Mouse (Mus musculus): ENCODE data around the gene BB287469. TPM values are rescaled to one million over a fixed set of nuclear protein-coding genes. Genes with fewer than 3 reads are reported as not detected.
A peak's percentile ranks its signal among the peaks of the same experiment; 100 is the strongest.
"Not testable (repeated sequence)": the region's sequence is repeated elsewhere in the genome, so short reads cannot be mapped to it uniquely, and the experiment has no call there.

BB287469 gene
- total RNA-seq (2021), result not detected

GRCm38 (mm10) chr12:87816277-87816676 lies at the start of gene BB287469:
Gene BB287469 (plus strand): TSS chr12:87816577.
- DNase-seq (ENCODE audit: extremely low spot score in 1 of 2, low spot score in 2 of 2); intact Hi-C loops (cut with DNase I): not testable (repeated sequence)

GRCm38 (mm10) chr12:87775655-87776054 lies 40.7 kb upstream of the BB287469 start, which contains the start of gene Gm21319:
Gene Gm21319 (minus strand): TSS chr12:87775755.
- DNase-seq (ENCODE audit: extremely low spot score in 1 of 2, low spot score in 2 of 2); intact Hi-C loops (cut with DNase I): not testable (repeated sequence)

- intact Hi-C loops (cut with DNase I); DNase-seq (ENCODE audit: extremely low spot score in 1 of 2, low spot score in 2 of 2): not testable (repeated sequence)
These were observed 21.2 kb upstream of the BB287469 start, which contains the start of gene Gm21936 for GRCm38 (mm10) chr12:87795212-87795611. Gene Gm21936 (plus strand): TSS chr12:87795512.

- DNase-seq (ENCODE audit: extremely low spot score in 1 of 2, low spot score in 2 of 2); intact Hi-C loops (cut with DNase I): not testable (repeated sequence)
These were observed 18.4 kb upstream of the BB287469 start for GRCm38 (mm10) chr12:87797971-87798370.

GRCm38 (mm10) chr12:87842239-87842638 lies 25.9 kb downstream of the BB287469 start, which contains the start of gene Gm2001:
Gene Gm2001 (minus strand): TSS chr12:87842339.
- intact Hi-C loops (cut with DNase I); DNase-seq (ENCODE audit: extremely low spot score in 1 of 2, low spot score in 2 of 2): not testable (repeated sequence)

GRCm38 (mm10) chr12:87850657-87851056 lies 34.3 kb downstream of the BB287469 start:
- intact Hi-C loops (cut with DNase I); DNase-seq (ENCODE audit: extremely low spot score in 1 of 2, low spot score in 2 of 2): not testable (repeated sequence)

GRCm38 (mm10) chr12:87856067-87856466 lies 39.7 kb downstream of the BB287469 start:
- DNase-seq (ENCODE audit: extremely low spot score in 1 of 2, low spot score in 2 of 2); intact Hi-C loops (cut with DNase I): not testable (repeated sequence)

- DNase-seq (ENCODE audit: extremely low spot score in 1 of 2, low spot score in 2 of 2), result peak in 1 of 2 experiments; percentile 49
- intact Hi-C loops (cut with DNase I), result not testable (repeated sequence)
These were observed 45.6 kb downstream of the BB287469 start for GRCm38 (mm10) chr12:87861740-87862692.

- intact Hi-C loops (cut with DNase I), result not testable (repeated sequence)
- DNase-seq (ENCODE audit: extremely low spot score in 1 of 2, low spot score in 2 of 2), result peak in 1 of 2 experiments; percentile 19
These were observed 47.3 kb downstream of the BB287469 start for GRCm38 (mm10) chr12:87863638-87864037.

GRCm38 (mm10) chr12:87864048-87864447 lies 47.7 kb downstream of the BB287469 start:
- DNase-seq (ENCODE audit: extremely low spot score in 1 of 2, low spot score in 2 of 2); intact Hi-C loops (cut with DNase I): not testable (repeated sequence)

Other genes starting within 250 kb of the BB287469 start
- not detected for gene Oog1, start 213.9 kb upstream of the BB287469 start, total RNA-seq (2021)
- not detected for gene Gm4027, start 197.7 kb upstream of the BB287469 start, total RNA-seq (2021)
- gene Gm16381, start 172.0 kb upstream of the BB287469 start, total RNA-seq (2021), result not detected
- gene Gm21319, start 40.8 kb upstream of the BB287469 start, total RNA-seq (2021), result not detected
- gene Gm21936, start 21.1 kb upstream of the BB287469 start, total RNA-seq (2021), result not detected
- not detected for gene Gm2001, start 25.8 kb downstream of the BB287469 start, total RNA-seq (2021)
- gene Gm2016, start 57.5 kb downstream of the BB287469 start, total RNA-seq (2021), result not detected
- gene Gm2022, start 78.8 kb downstream of the BB287469 start, total RNA-seq (2021), result not detected
- not detected for gene Gm2035, start 103.3 kb downstream of the BB287469 start, total RNA-seq (2021)
- gene Gm2042, start 137.5 kb downstream of the BB287469 start, total RNA-seq (2021), result not detected
- not detected for gene Gm2075, start 195.3 kb downstream of the BB287469 start, total RNA-seq (2021)
- not detected for gene Gm6803, start 202.2 kb downstream of the BB287469 start, total RNA-seq (2021)
- not detected for gene Gm2056, start 210.4 kb downstream of the BB287469 start, total RNA-seq (2021)

Measured in left cerebral cortex, postnatal 10 days (tissue).